ENCODE assay signal across 8 mouse cellular contexts in genomic region chr1:166379630-166380231, GRCm38 (mm10). TPM values are rescaled to one million over a fixed set of nuclear protein-coding genes. Genes with fewer than 3 reads are reported as not detected.
DNase-seq lines count a peak whose midpoint lies in the region; ATAC-seq and TF ChIP-seq lines count a peak whose summit lies in the region.

No protein-coding gene starts in this region.

- no peaks in the 10 kb centered on the region for H3K27me3 ChIP-seq in G1E (ENCODE audit: insufficient read depth, low read length)
- H3K27me3 ChIP-seq in forebrain, embryonic 16.5 days (replicated peaks; ENCODE audit: control insufficient read depth, insufficient read depth, low read length) = no peaks in the 10 kb centered on the region

- peak; percentile 77 for DNase-seq in G1E (ENCODE audit: low spot score)
- peak; percentile 63 to 67 for DNase-seq in cerebellum, adult 18-20 months
- DNase-seq in layer of hippocampus, adult 9-10 months (ENCODE audit: low spot score) = peak; percentile 33
- DNase-seq in lung, postnatal 10 days = peak; percentile 74
- DNase-seq in ovary, postnatal 10 days (ENCODE audit: low spot score) = peak; percentile 35
- DNase-seq in thymus, postnatal 10 days (ENCODE audit: low spot score in 2 of 2) = peak; percentile 62 to 68

- peak overlapping the region; percentile 83 for H3K4me3 ChIP-seq in G1E (ENCODE audit: low read depth, low read length)
- H3K4me3 ChIP-seq in forebrain, embryonic 16.5 days (replicated peaks; ENCODE audit: low read length) = peak overlapping the region; percentile 97

- peaks cover 28% of the 10 kb centered on the region for H3K4me1 ChIP-seq in G1E (ENCODE audit: insufficient read depth, low read depth, low read length)
- H3K4me1 ChIP-seq in forebrain, embryonic 16.5 days (replicated peaks; ENCODE audit: control insufficient read depth, insufficient read depth, low read length) = peaks cover 21% of the 10 kb centered on the region

- peak overlapping the region; percentile 98 for H3K9ac ChIP-seq in forebrain, embryonic 16.5 days (replicated peaks; ENCODE audit: low read depth, low read length)

- H3K36me3 ChIP-seq in G1E (replicated peaks) = peaks cover 36% of the 10 kb centered on the region
- 0 out of 2 replicates have a peak, but pooled peaks cover 2% of the 10 kb centered on the region for H3K36me3 ChIP-seq in forebrain, embryonic 16.5 days (ENCODE audit: control insufficient read depth, insufficient read depth)

- peak overlapping the region; percentile 57 for H3K4me2 ChIP-seq in forebrain, embryonic 16.5 days (ENCODE audit: low read length)

- H3K27ac ChIP-seq in forebrain, embryonic 16.5 days (ENCODE audit: low read length) = peak overlapping the region; percentile 81

- no peaks in the 10 kb centered on the region for H3K9me3 ChIP-seq in G1E (replicated peaks)
- no peaks in the 10 kb centered on the region for H3K9me3 ChIP-seq in forebrain, embryonic 16.5 days (ENCODE audit: control insufficient read depth, low read length)

- TF ChIP-seq CTCF in G1E (IDR thresholded peaks at IDR 0.05; ENCODE audit: low read depth, low read length) = no peak

- WGBS in forebrain, embryonic 16.5 days = 0% methylated on average over 26 of the region's 41 CpGs

- peak; percentile 71 for ATAC-seq in G1E (ENCODE audit: extremely low read depth, insufficient number of reproducible peaks, low FRiP score, poor library complexity, severe bottlenecking)
- ATAC-seq in forebrain, embryonic 16.5 days = peak; percentile 47
- peak; percentile 72 to 76 for ATAC-seq in hematopoietic stem cell, adult 5-6 weeks (replicated peaks in 1 of 2; ENCODE audit: insufficient read depth in 1 of 2, low FRiP score in 2 of 2, low TSS enrichment in 1 of 2, low read depth in 1 of 2, poor library complexity in 2 of 2, severe bottlenecking in 2 of 2)

RNA-seq across cellular contexts. Expression of gene Tada1, which starts 0.8 kb away (rescaled TPM):
- total RNA-seq in G1E (2014; fragmentation: Nextera tagmentation) (27.8 and 31.4 TPM in 2 replicates), G1E (2017) (41.3 and 49.4 TPM in 2 replicates)
- 15.4 and 18.3 TPM in 2 replicates for polyA plus RNA-seq in G1E (2012)
- 106 and 112 TPM in 2 replicates for polyA plus RNA-seq in forebrain, embryonic 16.5 days (2015; fragmentation: Nextera tagmentation; extraction: Ambion mirVana)
- 39.3 and 43.5 TPM in 2 replicates for total RNA-seq in hematopoietic stem cell, adult 5-6 weeks (2017)

RNA-seq across cellular contexts. Expression of gene Pogk, which starts 29.9 kb away (rescaled TPM):
- total RNA-seq in G1E (2014; fragmentation: Nextera tagmentation) (not detected in 2 replicates), G1E (2017) (0.12 and 0.22 TPM in 2 replicates)
- polyA plus RNA-seq in G1E (2012) = not detected in 2 replicates
- 45.3 and 48.1 TPM in 2 replicates for polyA plus RNA-seq in forebrain, embryonic 16.5 days (2015; fragmentation: Nextera tagmentation; extraction: Ambion mirVana)
- 17.9 and 23.6 TPM in 2 replicates for total RNA-seq in hematopoietic stem cell, adult 5-6 weeks (2017)

Comparison
In these comparisons a context has a peak if more than half of its experiments do, and no peak if none do; other contexts are left out.
1. Peak in every context shown above with its lines: DNase-seq, ATAC-seq, H3K4me3 ChIP-seq and H3K27ac ChIP-seq.
2. RNA of gene Pogk, which starts 29.9 kb away (total RNA-seq): 17.9 to 23.6 TPM in hematopoietic stem cell, adult 5-6 weeks; 0.12 to 0.22 TPM in G1E; every median in the first group is over 10 times any median in the second.